Mouse (Mus musculus) liver, embryonic 12.5 days (tissue): Measurements from ENCODE around the gene Me1. TPM values are rescaled to one million over a fixed set of nuclear protein-coding genes. Genes with fewer than 3 reads are reported as not detected.
A peak's percentile ranks its signal among the peaks of the same experiment; 100 is the strongest.

ENCODE experiments used
- ATAC-seq: fragments of 200-750 bp; cut with Nextera tagmentation; 2 replicates; pipeline ENCODE4 v1.8.0; 2017; ENCODE audit warnings: moderate number of reproducible peaks, mild to moderate bottlenecking, moderate library complexity
- H3K27ac ChIP-seq: fragments of 300-500 bp; sonication (generic); 2 replicates; pipeline ENCODE4 v1.5.1; 2016; ENCODE audit warnings: mild to moderate bottlenecking
- H3K27me3 ChIP-seq: fragments of 300-500 bp; sonication (generic); replicated peaks from 2 replicates; pipeline ENCODE4 v1.6.1; 2016; ENCODE audit warnings: mild to moderate bottlenecking, moderate library complexity
- H3K36me3 ChIP-seq: fragments of 300-500 bp; sonication (generic); 2 replicates; pipeline ENCODE4 v1.6.1; 2016; ENCODE audit warnings: mild to moderate bottlenecking, moderate library complexity
- H3K4me1 ChIP-seq: fragments of 300-500 bp; sonication (generic); 2 replicates; pipeline ENCODE4 v1.6.1; 2016
- H3K4me2 ChIP-seq: fragments of 300-500 bp; sonication (generic); 2 replicates; pipeline ENCODE4 v1.6.1; 2016; ENCODE audit warnings: mild to moderate bottlenecking, moderate library complexity
- H3K4me3 ChIP-seq: fragments of 300-500 bp; sonication (generic); 2 replicates; pipeline ENCODE4 v1.5.1; 2016; ENCODE audit warnings: mild to moderate bottlenecking, moderate library complexity
- H3K9ac ChIP-seq: fragments of 300-500 bp; sonication (generic); 2 replicates; pipeline ENCODE4 v1.6.1; 2016; ENCODE audit warnings: mild to moderate bottlenecking, moderate library complexity
- H3K9me3 ChIP-seq: fragments of 300-500 bp; sonication (generic); replicated peaks from 2 replicates; pipeline ENCODE4 v1.6.1; 2016; ENCODE audit warnings: mild to moderate bottlenecking, moderate library complexity
- WGBS: fragments of 180-500 bp; shearing (Covaris S2); methylation state at CpG from one replicate; pipeline ENCODE4 v1.1.7; 2016; ENCODE audit not compliant: insufficient replicate concordance; 5-methylcytosine and 5-hydroxymethylcytosine counted together
- polyA plus RNA-seq: library from polyadenylated mRNA; unstranded; fragments of >200 nt; fragmentation: Nextera tagmentation; extraction: Ambion mirVana; gene quantifications from 2 replicates; pipeline ENCODE4 v1.2.1, GENCODE M21; 2016

Gene Me1
- polyA plus RNA-seq, 1 experiment from 2014 or later: 5.2 TPM

GRCm38 (mm10) chr9:86579657-86580056 is 116.1 kb downstream of the Me1 start:
- ATAC-seq: no peak
- H3K4me2 ChIP-seq: no peak overlapping the region

GRCm38 (mm10) chr9:86575178-86575577 is 120.6 kb downstream of the Me1 start:
- Histone ChIP-seq H3K27me3 (no peaks in the 10 kb centered on the region), H3K4me2 (no peak overlapping the region), H3K9me3 (no peaks in the 10 kb centered on the region), H3K4me1 (peaks cover 21% of the 10 kb centered on the region), H3K36me3 (no peaks in the 10 kb centered on the region), H3K9ac (no peak overlapping the region), H3K4me3 (no peak overlapping the region), H3K27ac (no peak overlapping the region)
- WGBS: 81% methylated on average over 6 of the region's 6 CpGs
- ATAC-seq: no peak

More at GRCm38 (mm10) chr9:86579657-86580056, 116.1 kb downstream of the Me1 start:
- H3K36me3 ChIP-seq: no peaks in the 10 kb centered on the region
- H3K27ac ChIP-seq: no peak overlapping the region
- no peak overlapping the region for H3K4me3 ChIP-seq
- H3K27me3 ChIP-seq: no peaks in the 10 kb centered on the region
- no peak overlapping the region for H3K9ac ChIP-seq
- H3K4me1 ChIP-seq: no peaks in the 10 kb centered on the region
- H3K9me3 ChIP-seq: no peaks in the 10 kb centered on the region
- WGBS: 25% methylated on average over 10 of the region's 10 CpGs

GRCm38 (mm10) chr9:86573616-86574303 is 122.0 kb downstream of the Me1 start:
- H3K27ac ChIP-seq: no peak overlapping the region
- H3K36me3 ChIP-seq: 0 out of 2 replicates have a peak, but pooled peaks cover 8% of the 10 kb centered on the region
- H3K4me1 ChIP-seq: peaks cover 23% of the 10 kb centered on the region
- ATAC-seq: no peak
- no peak overlapping the region for H3K9ac ChIP-seq
- no peak overlapping the region for H3K4me2 ChIP-seq
- no peaks in the 10 kb centered on the region for H3K9me3 ChIP-seq
- no peak overlapping the region for H3K4me3 ChIP-seq
- WGBS: 51% methylated on average over 20 of the region's 20 CpGs
- no peaks in the 10 kb centered on the region for H3K27me3 ChIP-seq

- WGBS: 6% methylated on average over 13 of the region's 13 CpGs
- Histone ChIP-seq H3K4me1 (peaks cover 23% of the 10 kb centered on the region), H3K36me3 (peaks cover 17% of the 10 kb centered on the region), H3K4me2 (peak overlapping the region; percentile 99), H3K27ac (no peak overlapping the region), H3K27me3 (no peaks in the 10 kb centered on the region), H3K4me3 (peak overlapping the region; percentile 77), H3K9me3 (no peaks in the 10 kb centered on the region), H3K9ac (peak overlapping the region; percentile 72)
- ATAC-seq: peak; percentile 22; the same call in 1 of the 2 replicates
Observed at GRCm38 (mm10) chr9:86572636-86573291, 123.0 kb downstream of the Me1 start.

- Histone ChIP-seq H3K4me3 (peak overlapping the region; percentile 77), H3K4me2 (peak overlapping the region; percentile 99), H3K9me3 (no peaks in the 10 kb centered on the region), H3K36me3 (peaks cover 19% of the 10 kb centered on the region), H3K9ac (peak overlapping the region; percentile 72), H3K4me1 (peaks cover 23% of the 10 kb centered on the region), H3K27me3 (no peaks in the 10 kb centered on the region), H3K27ac (no peak overlapping the region)
- WGBS: under 1% methylated on average over 25 of the region's 25 CpGs
- ATAC-seq: peak; percentile 44
Observed at GRCm38 (mm10) chr9:86572196-86572595, 123.6 kb downstream of the Me1 start.

GRCm38 (mm10) chr9:86571540-86572135 is 124.1 kb downstream of the Me1 start, which contains the start of the genes Pgm3 and Rwdd2a:
Pgm3 (minus strand) TSS chr9:86571842.
Rwdd2a (plus strand) TSS chr9:86571991.
- Histone ChIP-seq H3K9me3 (no peaks in the 10 kb centered on the region), H3K27ac (peak within 1 kb of the TSS; percentile 77), H3K4me3 (peak within 1 kb of the TSS; percentile 77), H3K36me3 (peaks cover 24% of the 10 kb centered on the region), H3K9ac (peak within 1 kb of the TSS; percentile 72), H3K4me1 (peaks cover 23% of the 10 kb centered on the region), H3K4me2 (peak within 1 kb of the TSS; percentile 99), H3K27me3 (no peaks in the 10 kb centered on the region)
- under 1% methylated on average over 55 of the region's 59 CpGs for WGBS
- ATAC-seq: peak; percentile 97

- H3K4me2 ChIP-seq: peak overlapping the region; percentile 99
- ATAC-seq: no peak
- H3K4me1 ChIP-seq: peaks cover 23% of the 10 kb centered on the region
- H3K27me3 ChIP-seq: no peaks in the 10 kb centered on the region
- peak overlapping the region; percentile 77 for H3K4me3 ChIP-seq
- WGBS: 18% methylated on average over 8 of the region's 8 CpGs
- 0 out of 2 replicates have a peak overlapping the region, but pooled peaks have one; percentile 7 for H3K9ac ChIP-seq
- no peak overlapping the region for H3K27ac ChIP-seq
- H3K36me3 ChIP-seq: peaks cover 27% of the 10 kb centered on the region
- H3K9me3 ChIP-seq: no peaks in the 10 kb centered on the region
Observed at GRCm38 (mm10) chr9:86570946-86571345, 124.8 kb downstream of the Me1 start.

- peak overlapping the region; percentile 77 for H3K4me3 ChIP-seq
- H3K36me3 ChIP-seq: peaks cover 32% of the 10 kb centered on the region
- H3K9ac ChIP-seq: no peak overlapping the region
- ATAC-seq: no peak
- no peaks in the 10 kb centered on the region for H3K9me3 ChIP-seq
- H3K27me3 ChIP-seq: no peaks in the 10 kb centered on the region
- H3K4me1 ChIP-seq: peaks cover 23% of the 10 kb centered on the region
- H3K4me2 ChIP-seq: peak overlapping the region; percentile 99
- no peak overlapping the region for H3K27ac ChIP-seq
- 74% methylated on average over 10 of the region's 10 CpGs for WGBS
Observed at GRCm38 (mm10) chr9:86570261-86570890, 125.4 kb downstream of the Me1 start.

- ATAC-seq: no peak
- no peaks in the 10 kb centered on the region for H3K9me3 ChIP-seq
Observed at GRCm38 (mm10) chr9:86569314-86569910, 126.3 kb downstream of the Me1 start.

GRCm38 (mm10) chr9:86560543-86560942 is 135.2 kb downstream of the Me1 start:
- H3K4me3 ChIP-seq: no peak overlapping the region
- no peak overlapping the region for H3K4me2 ChIP-seq
- no peak for ATAC-seq
- WGBS: 75% methylated on average over 3 of the region's 3 CpGs
- no peaks in the 10 kb centered on the region for H3K4me1 ChIP-seq
- no peak overlapping the region for H3K27ac ChIP-seq
- H3K9me3 ChIP-seq: no peaks in the 10 kb centered on the region
- peaks cover 85% of the 10 kb centered on the region for H3K36me3 ChIP-seq
- H3K9ac ChIP-seq: no peak overlapping the region
- no peaks in the 10 kb centered on the region for H3K27me3 ChIP-seq

More at GRCm38 (mm10) chr9:86569314-86569910, 126.3 kb downstream of the Me1 start:
- 69% methylated on average over 3 of the region's 3 CpGs for WGBS
- Histone ChIP-seq H3K27ac (no peak overlapping the region), H3K4me2 (no peak overlapping the region), H3K36me3 (peaks cover 42% of the 10 kb centered on the region), H3K9ac (no peak overlapping the region), H3K27me3 (no peaks in the 10 kb centered on the region), H3K4me1 (peaks cover 23% of the 10 kb centered on the region), H3K4me3 (no peak overlapping the region)

- no peak for ATAC-seq
- peaks cover 76% of the 10 kb centered on the region for H3K36me3 ChIP-seq
- no peaks in the 10 kb centered on the region for H3K4me1 ChIP-seq
- H3K27me3 ChIP-seq: no peaks in the 10 kb centered on the region
- H3K4me2 ChIP-seq: no peak overlapping the region
- no peaks in the 10 kb centered on the region for H3K9me3 ChIP-seq
- no peak overlapping the region for H3K27ac ChIP-seq
- 88% methylated on average over 4 of the region's 4 CpGs for WGBS
- H3K9ac ChIP-seq: no peak overlapping the region
- H3K4me3 ChIP-seq: no peak overlapping the region
Observed at GRCm38 (mm10) chr9:86554641-86555040, 141.1 kb downstream of the Me1 start.
